Mouse (Mus musculus) limb, embryonic 12.5 days (tissue): Measurements from ENCODE around the gene Ccrl2. TPM values are rescaled to one million over a fixed set of nuclear protein-coding genes. Genes with fewer than 3 reads are reported as not detected.

ENCODE experiments used
- ATAC-seq: fragments of 200-750 bp; cut with Nextera tagmentation; 2 replicates; pipeline ENCODE4 v1.8.0; 2017; ENCODE audit warnings: low read depth, moderate TSS enrichment; ENCODE audit not compliant: insufficient number of reproducible peaks, insufficient read depth, low FRiP score, low TSS enrichment
- H3K27ac ChIP-seq: fragments of 300-500 bp; sonication (generic); 2 replicates; pipeline ENCODE4 v1.5.1; 2016; ENCODE audit warnings: mild to moderate bottlenecking, moderate library complexity
- H3K27me3 ChIP-seq: fragments of 300-500 bp; sonication (generic); 2 replicates; pipeline ENCODE4 v1.6.1; 2016; ENCODE audit warnings: mild to moderate bottlenecking, moderate library complexity
- H3K36me3 ChIP-seq: fragments of 300-500 bp; sonication (generic); 2 replicates; pipeline ENCODE4 v1.6.1; 2016; ENCODE audit warnings: mild to moderate bottlenecking, moderate library complexity
- H3K4me1 ChIP-seq: fragments of 300-500 bp; sonication (generic); replicated peaks from 2 replicates; pipeline ENCODE4 v1.6.1; 2016
- H3K4me2 ChIP-seq: fragments of 300-500 bp; sonication (generic); 2 replicates; pipeline ENCODE4 v1.6.1; 2016; ENCODE audit warnings: mild to moderate bottlenecking, moderate library complexity
- H3K4me3 ChIP-seq: fragments of 300-500 bp; sonication (generic); replicated peaks from 2 replicates; pipeline ENCODE4 v1.5.1; 2016; ENCODE audit warnings: mild to moderate bottlenecking
- H3K9ac ChIP-seq: fragments of 300-500 bp; sonication (generic); replicated peaks from 2 replicates; pipeline ENCODE4 v1.6.1; 2016; ENCODE audit warnings: mild to moderate bottlenecking, moderate library complexity
- H3K9me3 ChIP-seq: fragments of 300-500 bp; sonication (generic); 2 replicates; pipeline ENCODE4 v1.6.1; 2016; ENCODE audit warnings: mild to moderate bottlenecking, moderate library complexity
- WGBS: fragments of 180-500 bp; shearing (Covaris S2); methylation state at CpG from one replicate; pipeline ENCODE4 v1.1.7; 2016; 5-methylcytosine and 5-hydroxymethylcytosine counted together
- polyA plus RNA-seq: library from polyadenylated mRNA; unstranded; fragments of >200 nt; fragmentation: Nextera tagmentation; extraction: Ambion mirVana; gene quantifications from 2 replicates; pipeline ENCODE4 v1.2.1, GENCODE M21; 2016

Gene Ccrl2
- 0.49 and 0.92 TPM in 2 replicates for polyA plus RNA-seq

DNA sequence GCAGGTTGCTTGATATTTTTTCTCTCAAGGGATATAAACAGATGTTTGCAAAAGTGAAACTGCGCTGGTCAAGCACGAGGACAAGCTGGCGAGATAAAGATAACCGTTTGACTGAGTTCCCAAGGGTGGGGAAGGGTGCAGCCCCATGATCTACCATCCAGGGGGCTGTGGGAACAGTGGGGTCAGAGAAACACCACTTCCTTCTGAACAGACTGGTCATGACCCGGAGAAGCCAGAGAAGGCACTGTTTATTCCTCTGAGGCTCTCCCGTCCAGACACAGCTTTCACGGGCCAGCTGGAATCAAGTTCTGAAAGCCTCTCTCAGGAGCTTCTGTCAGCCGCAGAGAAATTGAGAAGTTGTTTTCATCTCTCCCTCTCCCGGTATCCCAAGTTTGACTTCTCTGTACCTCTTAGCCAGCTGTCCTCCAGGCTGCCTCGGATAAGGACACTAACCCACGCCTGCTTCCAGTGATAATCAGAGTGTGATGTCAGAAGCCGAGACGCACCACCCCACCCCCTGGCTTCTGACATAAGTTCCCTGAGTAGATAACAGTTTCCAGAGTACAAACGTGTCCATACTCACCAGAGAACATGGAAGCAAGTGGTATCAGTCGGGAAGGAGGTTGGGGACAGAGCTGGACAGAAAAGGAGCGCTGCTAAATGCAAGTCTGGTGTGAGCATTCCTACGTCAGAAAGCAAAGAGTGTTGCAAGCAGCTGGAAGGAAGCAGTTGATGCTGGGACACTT, at the start of gene Ccrl2:
Gene Ccrl2, minus strand, starts transcription at position 722 of the 746 bp plus-strand sequence.
- no peak within 1 kb of the TSS; the same call in 1 of the 2 replicates for H3K27ac ChIP-seq
- WGBS = 28% methylated on average over 17 of the region's 17 CpGs

DNA sequence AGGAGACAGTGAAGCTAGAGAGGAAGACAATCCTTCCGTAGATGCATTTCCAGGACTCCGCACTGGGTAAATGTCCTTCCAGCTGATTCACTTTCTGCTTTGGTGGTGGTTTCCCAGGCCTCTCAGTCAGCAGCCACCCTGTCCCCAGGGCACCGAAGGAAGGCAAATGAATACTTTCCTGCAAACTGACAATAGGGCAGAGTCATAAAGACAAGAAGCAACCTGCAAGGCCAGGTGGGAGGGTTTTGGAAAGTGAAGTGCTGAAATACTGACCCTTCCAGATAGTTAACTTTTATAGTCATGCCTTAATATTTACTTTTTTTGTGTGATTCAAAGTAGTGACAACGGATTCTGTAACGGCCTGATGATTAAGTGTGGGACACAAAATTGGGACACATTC, 46.6 kb upstream of the Ccrl2 start:
- no peaks in the 10 kb centered on the region for H3K36me3 ChIP-seq
- ATAC-seq = no peak
- H3K4me1 ChIP-seq = no peaks in the 10 kb centered on the region
- no peak overlapping the region for H3K9ac ChIP-seq
- WGBS = 80% methylated on average over 5 of the region's 5 CpGs
- no peaks in the 10 kb centered on the region for H3K27me3 ChIP-seq
- no peak overlapping the region for H3K4me3 ChIP-seq
- no peak overlapping the region for H3K27ac ChIP-seq
- H3K4me2 ChIP-seq = no peak overlapping the region
- H3K9me3 ChIP-seq = no peaks in the 10 kb centered on the region

More for the DNA sequence above, at the start of gene Ccrl2:
- Histone ChIP-seq H3K9me3 (no peaks in the 10 kb centered on the region), H3K4me3 (peak within 1 kb of the TSS; percentile 28), H3K4me2 (peak within 1 kb of the TSS; percentile 60), H3K27me3 (0 out of 2 replicates have a peak, but pooled peaks cover 4% of the 10 kb centered on the region), H3K9ac (peak within 1 kb of the TSS; percentile 44), H3K36me3 (no peaks in the 10 kb centered on the region), H3K4me1 (peaks cover 23% of the 10 kb centered on the region)
- ATAC-seq = no peak; the same call in 1 of the 2 replicates

DNA sequence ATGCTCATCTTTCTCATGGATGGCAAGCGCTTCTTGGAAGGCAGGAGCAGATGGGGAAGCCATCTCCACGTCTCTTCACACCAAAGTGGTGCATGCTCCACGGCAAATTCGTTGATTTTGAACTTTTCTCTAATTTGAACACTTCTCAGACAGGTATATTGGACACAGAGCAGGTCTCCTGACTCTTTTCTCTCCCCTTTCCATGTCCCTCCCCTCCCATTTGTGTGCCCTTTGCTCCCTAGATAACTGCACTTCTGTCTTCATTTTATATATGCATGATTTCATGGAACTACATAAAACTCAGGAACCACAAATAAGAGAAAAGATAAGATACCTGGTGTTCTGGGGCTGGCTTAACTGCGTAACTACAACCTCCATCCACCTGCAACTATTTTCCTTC, 46.0 kb upstream of the Ccrl2 start:
- no peaks in the 10 kb centered on the region for H3K36me3 ChIP-seq
- no peaks in the 10 kb centered on the region for H3K9me3 ChIP-seq
- H3K4me3 ChIP-seq = no peak overlapping the region
- no peak overlapping the region for H3K9ac ChIP-seq
- H3K27ac ChIP-seq = no peak overlapping the region
- H3K4me1 ChIP-seq = no peaks in the 10 kb centered on the region
- no peak overlapping the region for H3K4me2 ChIP-seq
- no peak for ATAC-seq
- no peaks in the 10 kb centered on the region for H3K27me3 ChIP-seq
- WGBS = 89% methylated on average over 5 of the region's 5 CpGs

DNA sequence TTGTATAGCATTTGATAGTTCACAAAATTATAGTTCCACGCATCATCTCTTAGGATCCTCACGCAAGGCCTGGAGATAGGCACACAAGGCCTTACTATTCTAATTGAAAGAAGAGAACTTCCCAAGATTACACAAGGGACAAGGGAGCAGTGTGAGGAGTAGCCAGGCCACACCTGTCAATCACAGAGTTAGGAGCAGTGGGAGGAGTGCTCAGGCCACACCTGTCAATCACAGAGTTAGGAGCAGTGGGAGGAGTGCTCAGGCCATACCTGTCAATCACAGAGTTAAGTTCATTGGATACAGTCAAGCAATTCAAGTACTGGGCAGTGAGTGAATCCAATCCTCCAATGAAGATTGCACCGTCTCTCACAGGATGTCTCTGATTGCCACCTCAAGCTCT, 43.1 kb upstream of the Ccrl2 start:
- Histone ChIP-seq H3K27ac (no peak overlapping the region), H3K27me3 (no peaks in the 10 kb centered on the region), H3K36me3 (no peaks in the 10 kb centered on the region)

DNA sequence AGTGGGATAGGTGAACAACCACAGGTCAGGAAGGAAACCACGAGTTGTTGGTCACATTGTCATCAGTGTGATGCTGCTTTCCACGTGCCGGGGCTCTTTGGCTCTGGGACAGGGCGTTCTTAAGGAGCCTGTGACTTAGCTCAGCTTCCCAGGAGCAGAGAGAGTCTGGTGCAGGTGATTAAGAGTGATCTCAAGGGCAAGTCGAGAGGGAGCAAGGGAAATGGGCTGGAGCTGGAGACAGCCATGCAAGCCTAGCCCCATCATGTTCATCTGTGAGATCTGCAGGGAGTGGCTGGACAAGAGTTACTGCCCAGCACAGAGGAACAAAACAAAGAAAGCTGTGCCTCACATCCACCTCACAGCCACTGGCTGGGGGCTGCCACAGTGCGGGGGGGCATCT, 40.2 kb upstream of the Ccrl2 start:
- H3K4me3 ChIP-seq = no peak overlapping the region
- WGBS = 59% methylated on average over 6 of the region's 6 CpGs
- no peak overlapping the region for H3K9ac ChIP-seq
- no peaks in the 10 kb centered on the region for H3K36me3 ChIP-seq
- no peaks in the 10 kb centered on the region for H3K9me3 ChIP-seq
- no peak overlapping the region for H3K27ac ChIP-seq
- no peaks in the 10 kb centered on the region for H3K4me1 ChIP-seq
- H3K27me3 ChIP-seq = no peaks in the 10 kb centered on the region
- no peak for ATAC-seq
- H3K4me2 ChIP-seq = no peak overlapping the region

More for the DNA sequence above, 43.1 kb upstream of the Ccrl2 start:
- Histone ChIP-seq H3K4me3 (no peak overlapping the region), H3K4me2 (no peak overlapping the region), H3K9me3 (no peaks in the 10 kb centered on the region), H3K9ac (no peak overlapping the region), H3K4me1 (no peaks in the 10 kb centered on the region)
- WGBS = 88% methylated on average over 3 of the region's 3 CpGs
- ATAC-seq = 0 out of 2 replicates have a peak, but pooled peaks have one; percentile 42

DNA sequence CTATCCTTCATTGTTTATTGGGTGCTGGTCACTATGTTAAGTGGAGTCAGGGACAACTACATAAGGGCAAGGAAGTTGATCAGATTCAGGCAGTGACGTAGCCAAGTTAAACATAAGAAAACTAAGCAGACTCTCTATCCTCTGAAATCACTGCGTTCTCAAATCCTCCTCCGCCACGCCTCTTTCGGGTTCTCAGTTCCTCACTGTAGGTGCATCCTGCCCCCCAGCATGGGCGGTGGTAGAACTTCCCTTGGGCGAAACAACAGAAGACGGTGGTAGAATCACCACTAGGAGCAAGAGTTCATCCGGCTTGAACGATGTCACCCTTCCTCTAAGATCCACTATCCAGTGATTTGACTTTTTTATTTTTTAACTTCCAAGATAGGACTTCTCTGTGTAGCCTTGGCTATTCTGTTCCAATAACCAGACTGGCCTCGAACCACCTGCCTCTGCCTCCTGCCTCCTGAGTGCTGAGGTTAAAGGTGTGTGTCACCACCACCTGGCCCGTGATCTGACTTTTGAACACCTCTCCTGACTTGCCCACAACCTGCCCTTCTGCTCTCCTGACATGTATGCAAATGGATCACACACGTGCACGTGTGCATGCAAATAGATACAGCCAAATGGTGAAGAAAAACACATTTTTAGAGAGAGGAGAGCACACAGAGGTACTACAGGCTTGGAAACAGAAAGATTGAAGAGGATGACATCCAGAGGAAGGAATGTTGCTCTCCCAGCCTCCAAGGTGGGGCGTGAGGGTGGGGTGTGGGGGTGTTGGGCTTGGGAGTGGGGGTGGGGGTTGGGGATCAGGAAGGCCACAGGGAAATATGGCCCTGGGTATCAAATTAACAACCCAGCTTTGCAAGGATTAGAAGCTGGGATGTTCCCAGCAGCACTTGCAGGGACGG, 39.4 kb upstream of the Ccrl2 start:
- no peaks in the 10 kb centered on the region for H3K9me3 ChIP-seq
- H3K4me1 ChIP-seq = no peaks in the 10 kb centered on the region
- H3K4me3 ChIP-seq = no peak overlapping the region
- no peaks in the 10 kb centered on the region; the same call in 1 of the 2 replicates for H3K27me3 ChIP-seq
- ATAC-seq = no peak
- WGBS = 81% methylated on average over 16 of the region's 16 CpGs
- H3K36me3 ChIP-seq = no peaks in the 10 kb centered on the region
- no peak overlapping the region for H3K4me2 ChIP-seq
- H3K27ac ChIP-seq = no peak overlapping the region
- H3K9ac ChIP-seq = no peak overlapping the region

DNA sequence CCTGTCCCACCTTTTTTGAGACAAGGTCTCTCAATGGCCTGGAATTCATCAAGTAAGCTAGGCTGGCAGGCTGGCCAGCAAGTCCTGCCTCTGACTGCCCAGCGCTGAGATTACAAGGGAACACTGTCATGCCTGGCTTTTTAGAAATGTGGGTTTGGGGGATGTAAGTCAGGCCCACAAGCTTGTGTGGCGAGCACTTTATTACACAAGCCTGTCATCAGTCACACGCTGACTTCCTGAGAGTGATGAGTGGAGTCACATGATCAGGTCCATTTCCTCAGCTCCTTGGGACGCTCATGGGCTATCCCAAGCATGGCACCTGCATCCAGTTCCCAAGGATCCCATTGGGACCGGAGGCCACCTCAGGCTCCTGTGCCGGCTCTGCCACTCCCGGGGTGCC, 38.4 kb upstream of the Ccrl2 start:
- Histone ChIP-seq H3K9me3 (no peaks in the 10 kb centered on the region), H3K4me3 (no peak overlapping the region), H3K27me3 (no peaks in the 10 kb centered on the region; the same call in 1 of the 2 replicates), H3K36me3 (no peaks in the 10 kb centered on the region), H3K27ac (no peak overlapping the region), H3K4me1 (no peaks in the 10 kb centered on the region), H3K9ac (no peak overlapping the region), H3K4me2 (no peak overlapping the region)
- ATAC-seq = no peak
- 68% methylated on average over 7 of the region's 7 CpGs for WGBS

DNA sequence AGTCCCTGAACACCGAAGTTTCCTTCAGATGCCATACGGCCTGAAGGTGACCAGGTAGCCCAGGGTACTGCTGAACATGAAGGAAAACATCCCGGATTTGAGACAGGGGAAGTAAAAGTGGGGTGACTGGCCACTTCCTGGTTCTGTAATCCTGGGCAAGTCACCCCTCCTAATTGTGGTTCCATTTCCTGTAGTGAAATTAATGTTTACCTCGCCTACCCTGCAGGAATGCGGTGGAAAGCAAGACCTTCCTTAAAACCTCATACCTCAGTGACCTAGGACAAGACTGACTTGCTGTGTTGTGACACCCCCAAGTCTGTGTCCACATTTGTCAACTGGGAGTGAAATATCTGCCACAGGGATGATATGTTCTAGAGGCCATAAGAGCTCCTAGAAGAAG, 37.3 kb upstream of the Ccrl2 start:
- Histone ChIP-seq H3K36me3 (no peaks in the 10 kb centered on the region), H3K27me3 (no peaks in the 10 kb centered on the region; the same call in none of the 2 replicates), H3K4me2 (no peak overlapping the region), H3K27ac (no peak overlapping the region), H3K9me3 (no peaks in the 10 kb centered on the region), H3K9ac (no peak overlapping the region), H3K4me1 (no peaks in the 10 kb centered on the region), H3K4me3 (no peak overlapping the region)
- 71% methylated on average over 5 of the region's 5 CpGs for WGBS
- no peak for ATAC-seq

DNA sequence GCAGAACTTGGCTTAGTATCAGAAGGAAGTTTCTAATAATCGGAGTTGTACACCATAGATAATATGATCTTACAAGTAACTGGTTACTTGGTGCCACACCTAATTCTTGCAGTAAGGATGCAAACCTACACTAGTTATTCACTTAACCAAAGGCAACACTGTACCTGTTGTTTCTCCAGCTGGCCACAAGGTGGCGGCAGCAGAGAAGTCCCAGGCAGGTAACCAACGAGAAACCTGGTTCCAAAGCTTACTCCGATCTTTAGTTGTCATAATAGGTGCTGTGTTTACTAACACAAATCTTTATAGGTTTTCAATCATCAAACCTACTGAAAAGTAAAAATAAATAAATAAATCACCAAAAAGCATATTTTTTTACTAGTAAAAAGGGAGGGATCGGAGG, 35.8 kb upstream of the Ccrl2 start:
- H3K4me2 ChIP-seq = no peak overlapping the region
- no peak overlapping the region for H3K27ac ChIP-seq
- H3K9ac ChIP-seq = no peak overlapping the region
- H3K4me1 ChIP-seq = 0 out of 2 replicates have a peak, but pooled peaks cover 7% of the 10 kb centered on the region
- 28% methylated on average over 5 of the region's 5 CpGs for WGBS
- no peak for ATAC-seq
- H3K4me3 ChIP-seq = no peak overlapping the region
- no peaks in the 10 kb centered on the region; the same call in none of the 2 replicates for H3K27me3 ChIP-seq
- no peaks in the 10 kb centered on the region for H3K36me3 ChIP-seq
- no peaks in the 10 kb centered on the region for H3K9me3 ChIP-seq

DNA sequence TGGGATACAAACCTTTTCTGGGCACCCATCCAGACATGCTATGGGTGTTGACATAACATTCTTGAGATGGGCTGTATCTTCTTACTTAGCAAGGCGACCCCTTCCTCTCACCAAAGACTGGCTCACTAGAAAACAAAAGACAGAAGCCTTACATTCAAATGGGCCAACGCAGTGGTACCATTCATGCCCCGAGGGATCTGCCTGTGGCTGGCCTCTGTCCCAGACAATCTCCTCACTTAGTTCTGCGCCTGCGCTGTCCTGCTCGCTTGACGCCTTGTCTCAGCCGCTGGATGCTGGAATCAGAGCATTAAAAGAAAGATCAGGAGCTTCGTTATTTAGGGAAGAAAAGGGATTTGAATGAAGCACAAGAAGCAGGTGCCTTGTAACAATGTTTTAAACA, 35.3 kb upstream of the Ccrl2 start:
- no peak for ATAC-seq
- Histone ChIP-seq H3K9ac (no peak overlapping the region), H3K4me1 (0 out of 2 replicates have a peak, but pooled peaks cover 8% of the 10 kb centered on the region), H3K27me3 (no peaks in the 10 kb centered on the region; the same call in none of the 2 replicates), H3K4me2 (no peak overlapping the region), H3K9me3 (no peaks in the 10 kb centered on the region), H3K27ac (no peak overlapping the region), H3K4me3 (no peak overlapping the region), H3K36me3 (no peaks in the 10 kb centered on the region)
- WGBS = 74% methylated on average over 9 of the region's 9 CpGs

DNA sequence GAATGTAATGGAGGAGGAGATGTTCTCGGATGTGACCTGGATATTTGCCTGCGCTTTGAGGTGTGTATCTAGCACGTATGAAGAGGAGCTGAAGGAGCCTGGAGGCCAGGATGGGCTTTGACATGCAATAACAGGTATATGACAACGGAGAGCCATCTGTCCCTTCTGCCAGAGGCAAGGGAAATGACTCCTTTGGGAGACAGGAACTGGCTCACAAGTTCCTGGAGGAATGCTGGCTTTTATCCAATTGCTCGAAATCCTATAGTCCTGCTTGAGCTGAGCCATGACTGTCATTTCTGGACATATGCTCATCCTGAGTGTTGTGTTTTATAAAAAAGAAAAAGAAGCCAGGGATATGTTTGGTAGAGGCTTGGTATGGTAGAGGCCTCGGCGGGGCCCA, 31.6 kb upstream of the Ccrl2 start:
- Histone ChIP-seq H3K4me2 (no peak overlapping the region), H3K9ac (no peak overlapping the region), H3K4me3 (no peak overlapping the region), H3K27me3 (no peaks in the 10 kb centered on the region; the same call in none of the 2 replicates), H3K9me3 (no peaks in the 10 kb centered on the region), H3K4me1 (0 out of 2 replicates have a peak, but pooled peaks cover 8% of the 10 kb centered on the region), H3K27ac (no peak overlapping the region), H3K36me3 (no peaks in the 10 kb centered on the region)
- whole genome bisulfite sequencing = 36% methylated on average over 7 of the region's 7 CpGs
- no peak for ATAC-seq
